Mouse (Mus musculus) testis, adult 2 months (tissue): ENCODE measurements at regions not wholly inside any gene's neighbourhood (a gene's known extent, or its start where the extent isn't known, plus 50 kb on each side); places are given as distances from the start of the nearest gene placed in this dataset.

Experiments
- H3K27ac ChIP-seq: fragments of 200-500 bp; 2 replicates; pipeline ENCODE4 v1.5.1; 2012; ENCODE audit warnings: low read depth, low read length; ENCODE audit not compliant: control insufficient read depth, insufficient read depth
- H3K27me3 ChIP-seq: fragments of 200-500 bp; 2 replicates; pipeline ENCODE4 v1.6.1; 2012; ENCODE audit warnings: mild to moderate bottlenecking, low read length, moderate library complexity; ENCODE audit not compliant: control insufficient read depth, insufficient read depth
- H3K36me3 ChIP-seq: fragments of 200-500 bp; 2 replicates; pipeline ENCODE4 v1.6.1; 2012; ENCODE audit warnings: mild to moderate bottlenecking, low read length; ENCODE audit not compliant: control insufficient read depth, insufficient read depth
- H3K4me1 ChIP-seq: fragments of 200-500 bp; 2 replicates; pipeline ENCODE4 v1.6.1; 2012; ENCODE audit warnings: low read length; ENCODE audit not compliant: control insufficient read depth, insufficient read depth
- H3K4me3 ChIP-seq: fragments of 200-500 bp; 2 replicates; pipeline ENCODE4 v1.5.1; 2012; ENCODE audit warnings: low read depth, mild to moderate bottlenecking, low read length, moderate library complexity, mixed read lengths; ENCODE audit not compliant: control insufficient read depth
- CTCF ChIP-seq: fragments of 200-500 bp; IDR thresholded peaks from 2 replicates; pipeline ENCODE4 v1.5.1; 2012; ENCODE audit warnings: low read depth, mild to moderate bottlenecking, inconsistent platforms, low read length, moderate library complexity; ENCODE audit not compliant: control insufficient read depth, insufficient read depth, insufficient replicate concordance
- POLR2A ChIP-seq: fragments of 200-500 bp; IDR thresholded peaks from 2 replicates; pipeline ENCODE4 v1.6.1; 2012; ENCODE audit warnings: low read depth, mild to moderate bottlenecking, inconsistent platforms, low read length, moderate library complexity; ENCODE audit not compliant: control insufficient read depth

DNA sequence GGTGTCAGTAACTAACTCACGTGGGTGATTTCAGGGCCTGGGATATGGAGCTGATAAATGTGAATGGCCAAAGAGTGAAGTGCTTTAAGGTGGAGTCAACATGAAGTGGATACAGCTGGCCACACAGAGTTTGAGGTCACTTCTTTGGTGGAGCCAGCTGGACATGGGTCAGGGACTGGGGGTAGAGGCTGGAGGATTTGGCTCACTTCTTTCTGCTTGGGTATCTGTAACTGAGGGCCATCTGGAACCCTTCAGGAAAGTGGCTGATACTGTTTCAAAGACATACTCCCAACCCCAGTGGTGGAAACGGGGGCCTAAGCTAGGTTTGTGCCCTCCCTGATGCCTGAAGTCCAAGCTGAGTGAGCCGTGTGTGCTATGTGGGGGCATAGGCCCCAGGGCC, 90.1 kb upstream of the 1700021F07Rik start:
- no peaks in the 10 kb centered on the region for H3K27me3 ChIP-seq
- no peaks in the 10 kb centered on the region for H3K36me3 ChIP-seq
- no peak overlapping the region for H3K4me3 ChIP-seq
- no peak for TF ChIP-seq POLR2A
- TF ChIP-seq CTCF = no peak
- H3K27ac ChIP-seq = no peak overlapping the region
- no peaks in the 10 kb centered on the region for H3K4me1 ChIP-seq

DNA sequence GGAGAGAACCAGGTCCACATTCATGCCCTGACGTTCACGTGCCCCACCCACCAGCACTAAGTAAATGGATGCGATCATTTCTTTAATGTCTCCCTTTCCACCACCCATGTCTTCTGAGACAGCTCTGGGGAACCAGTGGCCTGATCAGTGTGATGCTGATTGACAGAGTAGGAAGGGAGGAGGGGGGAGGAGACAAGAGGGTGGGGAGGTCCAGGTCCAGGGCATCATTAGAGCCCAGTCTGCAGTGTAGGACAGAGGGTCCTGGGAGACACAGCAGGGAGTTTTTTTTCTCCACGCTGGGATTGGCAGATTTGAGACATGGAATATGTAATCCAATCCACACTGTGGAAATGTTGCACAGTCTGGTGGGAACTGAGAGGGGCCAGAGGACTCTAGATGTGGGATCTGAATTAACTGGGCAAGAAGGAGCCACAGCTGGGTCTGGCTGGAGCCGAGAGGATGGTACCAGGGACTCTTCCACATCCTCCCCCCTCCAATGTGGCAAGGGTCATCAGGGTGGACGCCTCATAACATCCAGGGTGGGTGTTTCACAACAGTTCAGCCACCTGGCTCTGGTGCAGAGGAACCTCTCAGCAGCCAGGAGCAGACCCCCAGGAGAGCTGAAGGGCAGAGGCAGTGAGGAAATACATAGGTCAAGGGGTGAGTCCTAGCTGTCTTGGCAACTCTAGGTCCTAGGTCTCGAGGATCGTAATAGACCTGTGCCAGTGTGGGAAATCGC, 89.3 kb upstream of the 1700021F07Rik start:
- Histone ChIP-seq H3K36me3 (no peaks in the 10 kb centered on the region), H3K27ac (no peak overlapping the region), H3K27me3 (no peaks in the 10 kb centered on the region), H3K4me3 (no peak overlapping the region), H3K4me1 (no peaks in the 10 kb centered on the region)
- TF ChIP-seq CTCF (no peak), POLR2A (no peak)

DNA sequence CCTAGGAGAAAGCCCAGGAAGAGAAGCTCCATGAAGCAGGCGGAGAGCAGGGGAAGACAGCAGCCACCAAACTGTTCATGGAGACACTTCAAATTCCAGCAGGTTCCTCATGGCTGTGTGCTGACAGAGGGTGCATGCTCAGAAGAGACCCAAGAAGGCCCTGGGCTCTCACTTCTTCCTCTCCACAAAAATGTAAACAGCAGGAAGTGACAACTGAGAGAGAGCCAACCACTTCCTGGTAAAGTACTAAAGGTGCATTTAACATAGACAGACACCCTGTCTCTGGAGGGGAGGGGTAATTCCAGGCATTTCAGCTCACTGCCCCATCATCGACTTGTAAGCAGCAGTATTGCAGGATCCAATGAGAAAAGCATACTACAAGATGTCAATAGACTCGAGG, 85.8 kb upstream of the 1700021F07Rik start:
- Histone ChIP-seq H3K27ac (no peak overlapping the region), H3K4me3 (no peak overlapping the region), H3K4me1 (no peaks in the 10 kb centered on the region), H3K27me3 (no peaks in the 10 kb centered on the region), H3K36me3 (no peaks in the 10 kb centered on the region)
- TF ChIP-seq CTCF (no peak), POLR2A (no peak)

DNA sequence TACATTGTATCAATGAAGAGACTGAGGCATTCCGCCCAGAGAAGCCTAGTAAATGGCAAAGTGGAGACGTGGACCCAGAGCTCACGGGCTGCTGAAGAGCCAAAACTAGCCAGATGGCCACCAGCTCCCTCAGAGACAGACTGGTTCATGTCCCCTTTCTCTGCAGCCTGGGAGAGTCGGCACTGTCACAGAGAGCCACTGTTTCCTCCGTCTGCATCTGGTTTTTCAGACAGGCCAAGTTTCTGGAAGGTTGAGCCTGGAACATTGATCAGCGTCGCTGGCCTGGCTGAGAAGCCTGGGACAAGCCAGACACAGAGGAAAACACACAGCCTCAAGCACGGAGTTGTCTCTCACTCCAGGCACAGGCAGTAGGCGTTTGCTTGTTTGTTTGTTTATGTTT, 83.4 kb upstream of the 1700021F07Rik start:
- Histone ChIP-seq H3K4me1 (no peaks in the 10 kb centered on the region), H3K36me3 (no peaks in the 10 kb centered on the region), H3K27ac (no peak overlapping the region), H3K27me3 (no peaks in the 10 kb centered on the region), H3K4me3 (no peak overlapping the region)
- TF ChIP-seq POLR2A (no peak), CTCF (no peak)

DNA sequence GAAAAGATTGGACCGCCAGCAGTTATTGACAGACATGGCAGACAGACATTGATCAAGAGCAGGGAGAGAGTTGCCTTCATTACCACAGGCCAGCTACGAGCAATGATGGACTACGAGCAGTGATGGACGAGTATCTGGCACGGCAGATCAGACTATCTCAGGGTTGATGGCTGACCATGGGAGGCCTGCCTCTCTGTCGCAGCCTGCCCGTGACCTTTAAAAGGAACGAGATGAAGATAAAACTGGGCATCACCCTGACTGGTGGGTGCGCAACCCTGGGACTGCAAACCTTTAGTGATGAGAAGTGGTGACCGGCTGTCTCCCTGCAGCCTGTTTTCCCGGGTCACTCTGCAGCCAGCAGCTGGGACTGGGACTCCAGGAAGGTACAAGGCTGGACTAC, 80.3 kb upstream of the 1700021F07Rik start:
- Histone ChIP-seq H3K27me3 (no peaks in the 10 kb centered on the region), H3K4me1 (no peaks in the 10 kb centered on the region), H3K4me3 (no peak overlapping the region), H3K36me3 (no peaks in the 10 kb centered on the region), H3K27ac (no peak overlapping the region)
- TF ChIP-seq POLR2A = no peak
- TF ChIP-seq CTCF = no peak

DNA sequence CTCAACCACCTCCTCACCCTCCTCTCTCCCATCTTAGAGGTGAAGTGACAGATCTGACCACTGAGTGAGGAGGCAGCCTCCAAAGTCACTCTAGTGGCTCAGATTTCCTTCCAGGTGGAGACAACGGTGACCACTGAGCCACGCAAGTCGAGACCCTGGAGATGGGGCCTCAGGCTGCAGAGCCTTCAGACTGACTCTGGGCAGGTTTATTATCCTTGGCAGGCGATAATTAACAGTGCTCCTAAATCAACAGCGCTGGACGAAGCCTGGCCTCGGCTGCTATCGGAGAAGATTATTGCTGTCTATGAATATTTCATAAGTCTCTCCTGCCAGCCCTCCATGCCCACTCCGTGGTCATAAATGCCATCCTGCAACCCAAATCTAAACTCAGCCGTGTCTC, 79.1 kb upstream of the 1700021F07Rik start:
- TF ChIP-seq POLR2A (no peak), CTCF (no peak)
- no peaks in the 10 kb centered on the region for H3K36me3 ChIP-seq
- H3K27ac ChIP-seq = no peak overlapping the region
- H3K27me3 ChIP-seq = no peaks in the 10 kb centered on the region
- H3K4me3 ChIP-seq = no peak overlapping the region
- H3K4me1 ChIP-seq = no peaks in the 10 kb centered on the region

DNA sequence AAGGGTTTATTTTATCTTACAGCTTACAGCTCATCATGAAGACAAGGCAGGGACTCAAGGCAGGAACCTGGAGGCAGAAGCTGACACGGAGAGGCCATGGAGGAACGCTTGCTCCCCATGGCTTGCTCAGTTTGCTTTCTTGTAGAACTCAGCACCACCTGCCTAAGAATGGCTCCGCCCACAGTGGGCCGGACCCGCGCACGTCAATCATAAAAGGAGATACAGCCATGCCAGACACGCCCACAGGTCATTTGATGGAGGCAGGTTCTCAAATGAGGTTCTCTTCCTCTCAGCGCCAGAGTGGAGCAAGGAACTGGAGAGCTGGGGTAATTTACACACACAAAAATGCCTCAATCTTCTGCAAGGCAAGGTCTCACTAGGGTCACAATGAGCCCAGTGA, 78.0 kb upstream of the 1700021F07Rik start:
- Histone ChIP-seq H3K27me3 (no peaks in the 10 kb centered on the region), H3K27ac (no peak overlapping the region), H3K4me1 (no peaks in the 10 kb centered on the region), H3K36me3 (no peaks in the 10 kb centered on the region), H3K4me3 (no peak overlapping the region)
- TF ChIP-seq POLR2A = no peak
- no peak for TF ChIP-seq CTCF
